ENCODE assay signal across 14 mouse cellular contexts in the genomic region with DNA sequence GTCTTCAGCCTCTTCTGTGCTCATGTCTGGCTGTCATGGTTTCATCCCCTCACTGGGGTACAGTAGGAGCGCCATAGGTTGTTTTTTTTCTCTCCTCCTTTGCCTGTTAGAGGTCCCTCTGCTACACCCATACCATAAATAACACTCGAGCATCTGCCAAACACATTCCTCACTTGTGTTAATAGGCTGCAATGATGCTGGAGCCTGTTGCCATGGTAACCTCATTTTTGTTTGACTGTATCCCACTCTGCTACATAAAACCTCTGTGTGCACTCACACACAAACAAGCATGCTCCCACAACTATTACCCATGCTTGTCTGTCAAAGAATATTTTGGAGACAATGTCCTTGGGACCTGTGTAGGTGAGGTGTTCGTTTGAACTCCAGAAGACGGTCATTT. TPM values are rescaled to one million over a fixed set of nuclear protein-coding genes. Genes with fewer than 3 reads are reported as not detected.
DNase-seq lines count a peak whose midpoint lies in the region; ATAC-seq lines count a peak whose summit lies in the region.
"Had no signal": no experiment of that assay in that cellular context is flagged by ENCODE, and none has a peak within 500 bp of the region (broad histone marks: within the 10 kb centered on the region; RNA-seq: fewer than 3 reads in every experiment).

No protein-coding gene starts in this region.

- H3K4me3 ChIP-seq in heart, embryonic 14.5 days (ENCODE audit: control insufficient read depth in 1 of 2, insufficient read depth in 1 of 2, low read depth in 1 of 2, low read length in 2 of 2), result no peak overlapping the region
- no peak overlapping the region for H3K4me3 ChIP-seq in limb, embryonic 13.5 days
- H3K4me3 ChIP-seq: erythroblast, embryonic 14.5 days had no signal

- peaks cover 21% of the 10 kb centered on the region for H3K27me3 ChIP-seq in heart, embryonic 14.5 days (ENCODE audit: control insufficient read depth, insufficient read depth, low read length)
- H3K27me3 ChIP-seq in limb, embryonic 13.5 days, result peaks cover 32% of the 10 kb centered on the region

- intact Hi-C loops in heart, postnatal 25 days (cut with DNase I), result loop anchor here (5.0 kb wide), 1 partner anchor 67 kb away; no protein-coding TSS in a partner anchor

- 57% methylated on average over 4 of the region's 4 CpGs for WGBS in heart, embryonic 14.5 days
- whole genome bisulfite sequencing in limb, embryonic 13.5 days, result 57% methylated on average over 4 of the region's 4 CpGs

- H3K9me3 ChIP-seq in heart, embryonic 14.5 days (ENCODE audit: control insufficient read depth, low read length), result no peaks in the 10 kb centered on the region
- H3K9me3 ChIP-seq in limb, embryonic 13.5 days, result no peaks in the 10 kb centered on the region
- H3K9me3 ChIP-seq: megakaryocyte, embryonic 14.5 days had no signal

- no peak for DNase-seq in heart, postnatal 25 days (ENCODE audit: low spot score)
- DNase-seq in retina, postnatal 1 day, result peak; percentile 62
- DNase-seq in retina, embryonic 14.5 days (ENCODE audit: low spot score), result no peak
- peak; percentile 85 for DNase-seq in telencephalon, adult 2 months (ENCODE audit: low read depth, low spot score)
- no peak for DNase-seq in lung, postnatal 25 days (ENCODE audit: low spot score)
- DNase-seq: adrenal gland, postnatal 14 days; cerebellum, adult 8-10 months; kidney, adult 18-20 months had no signal

- 0 out of 4 replicates have a peak overlapping the region, but pooled peaks of 1 of the 2 experiments have one; percentile 0 for H3K27ac ChIP-seq in heart, embryonic 14.5 days (replicated peaks in 1 of 2; ENCODE audit: control insufficient read depth in 1 of 2, insufficient read depth in 1 of 2, low read depth in 2 of 2, low read length in 2 of 2)
- no peak overlapping the region for H3K27ac ChIP-seq in limb, embryonic 13.5 days

- peaks cover 26 to 55% of the 10 kb centered on the region in 2 experiments for H3K4me1 ChIP-seq in heart, embryonic 14.5 days (ENCODE audit: control insufficient read depth in 2 of 2, insufficient read depth in 2 of 2, low read length in 2 of 2)
- H3K4me1 ChIP-seq in limb, embryonic 13.5 days, result peaks cover 44% of the 10 kb centered on the region

- ATAC-seq in heart, embryonic 14.5 days (ENCODE audit: insufficient number of reproducible peaks, insufficient read depth, low FRiP score, low read depth), result no peak
- ATAC-seq in limb, embryonic 13.5 days (ENCODE audit: low FRiP score, low read depth), result no peak
- no peak for ATAC-seq in cerebellum, adult (ENCODE audit: insufficient number of reproducible peaks, low FRiP score, low TSS enrichment)
- ATAC-seq: Patski had no signal

- H3K9ac ChIP-seq in heart, embryonic 14.5 days (ENCODE audit: low read length), result no peak overlapping the region
- no peak overlapping the region for H3K9ac ChIP-seq in limb, embryonic 13.5 days

- peaks cover 14% of the 10 kb centered on the region; the same call in 1 of the 2 replicates for H3K36me3 ChIP-seq in heart, embryonic 14.5 days (ENCODE audit: control insufficient read depth, insufficient read depth, low read length)
- H3K36me3 ChIP-seq in limb, embryonic 13.5 days, result no peaks in the 10 kb centered on the region

- peak overlapping the region; percentile 88 for H3K4me2 ChIP-seq in heart, embryonic 14.5 days (ENCODE audit: low read length)
- peak overlapping the region; percentile 16; the same call in 1 of the 2 replicates for H3K4me2 ChIP-seq in limb, embryonic 13.5 days (replicated peaks)

RNA-seq across cellular contexts. Expression of gene Adcy5, which starts 5.3 kb away (rescaled TPM):
- 11.4 and 12.2 TPM in 2 replicates for polyA plus RNA-seq in heart, embryonic 14.5 days (2014; fragmentation: Nextera tagmentation; extraction: Ambion mirVana)
- total RNA-seq in heart, postnatal 25 days (2021), result 10 to 100 TPM; 54.8 to 55.3 TPM
- polyA plus RNA-seq in limb, embryonic 13.5 days (2015; fragmentation: Nextera tagmentation; extraction: Ambion mirVana), result 2.3 and 2.6 TPM in 2 replicates
- polyA plus RNA-seq: erythroblast, embryonic 14.5 days had no signal

Comparison
In these comparisons a context has a peak if more than half of its experiments do, and no peak if none do; other contexts are left out.
1. DNase-seq: peak in retina, postnatal 1 day (single experiment) and telencephalon, adult 2 months (single experiment); none in heart, postnatal 25 days (single experiment), retina, embryonic 14.5 days (single experiment) and lung, postnatal 25 days (single experiment).